Mouse (Mus musculus): ENCODE data around the gene Ubald2. TPM values are rescaled to one million over a fixed set of nuclear protein-coding genes. Genes with fewer than 3 reads are reported as not detected.

Ubald2 gene
- polyA plus RNA-seq, 1 experiment from 2014 or later = 84.5 TPM

GRCm38 (mm10) chr11:116481776-116482175, 47.9 kb downstream of the Ubald2 start:
- WGBS = 85% methylated on average over 7 of the region's 7 CpGs
- peaks cover 99% of the 10 kb centered on the region for H3K36me3 ChIP-seq
- no peak for DNase-seq (ENCODE audit: low spot score)

GRCm38 (mm10) chr11:116484261-116484660, 50.4 kb downstream of the Ubald2 start:
- DNase-seq (ENCODE audit: low spot score) = no peak
- Histone ChIP-seq H3K27me3 (ENCODE audit: insufficient read depth, poor library complexity, severe bottlenecking) (no peaks in the 10 kb centered on the region), H3K36me3 (peaks cover 94% of the 10 kb centered on the region), H3K4me3 (no peak overlapping the region), H3K4me1 (replicated peaks) (peaks cover 19% of the 10 kb centered on the region), H3K9me3 (0 out of 2 replicates have a peak, but pooled peaks cover 5% of the 10 kb centered on the region), H3K27ac (no peak overlapping the region)
- 94% methylated on average over 8 of the region's 8 CpGs for WGBS

More at GRCm38 (mm10) chr11:116481776-116482175, 47.9 kb downstream of the Ubald2 start:
- Histone ChIP-seq H3K4me3 (no peak overlapping the region), H3K27me3 (ENCODE audit: insufficient read depth, poor library complexity, severe bottlenecking) (no peaks in the 10 kb centered on the region), H3K9me3 (0 out of 2 replicates have a peak, but pooled peaks cover 5% of the 10 kb centered on the region), H3K4me1 (replicated peaks) (peaks cover 29% of the 10 kb centered on the region), H3K27ac (no peak overlapping the region)

- Histone ChIP-seq H3K36me3 (peaks cover 56% of the 10 kb centered on the region), H3K27ac (no peak overlapping the region), H3K4me3 (no peak overlapping the region), H3K4me1 (replicated peaks) (peaks cover 14% of the 10 kb centered on the region), H3K9me3 (no peaks in the 10 kb centered on the region), H3K27me3 (ENCODE audit: insufficient read depth, poor library complexity, severe bottlenecking) (no peaks in the 10 kb centered on the region)
- no peak for DNase-seq (ENCODE audit: low spot score)
Measured at GRCm38 (mm10) chr11:116488207-116488606, 54.3 kb downstream of the Ubald2 start.

Other genes with a start within 250 kb of the Ubald2 start
- gene Ten1, start 235.2 kb upstream of the Ubald2 start, polyA plus RNA-seq (2016; fragmentation: Nextera tagmentation; extraction: Ambion mirVana) = 68.5 and 78.9 TPM in 2 replicates
- gene Acox1, start 235.0 kb upstream of the Ubald2 start, polyA plus RNA-seq (2016; fragmentation: Nextera tagmentation; extraction: Ambion mirVana) = 21.8 TPM in 2 replicates
- 0.35 and 0.76 TPM in 2 replicates for gene Evpl, start 196.0 kb upstream of the Ubald2 start, polyA plus RNA-seq (2016; fragmentation: Nextera tagmentation; extraction: Ambion mirVana)
- gene Srp68, start 159.9 kb upstream of the Ubald2 start, polyA plus RNA-seq (2016; fragmentation: Nextera tagmentation; extraction: Ambion mirVana) = 96.2 and 100 TPM in 2 replicates
- gene Galr2, start 153.2 kb upstream of the Ubald2 start, polyA plus RNA-seq (2016; fragmentation: Nextera tagmentation; extraction: Ambion mirVana) = 0.11 and 0.33 TPM in 2 replicates
- 52.2 and 79.2 TPM in 2 replicates for gene Exoc7, start 126.9 kb upstream of the Ubald2 start, polyA plus RNA-seq (2016; fragmentation: Nextera tagmentation; extraction: Ambion mirVana)
- 15.1 and 29.1 TPM in 2 replicates for gene Foxj1, start 98.7 kb upstream of the Ubald2 start, polyA plus RNA-seq (2016; fragmentation: Nextera tagmentation; extraction: Ambion mirVana)
- 9.5 and 16.9 TPM in 2 replicates for gene Rnf157, start 21.1 kb upstream of the Ubald2 start, polyA plus RNA-seq (2016; fragmentation: Nextera tagmentation; extraction: Ambion mirVana)
- 0.16 and 0.20 TPM in 2 replicates for gene Qrich2, start 32.1 kb downstream of the Ubald2 start, polyA plus RNA-seq (2016; fragmentation: Nextera tagmentation; extraction: Ambion mirVana)
- gene Prpsap1, start 60.1 kb downstream of the Ubald2 start, polyA plus RNA-seq (2016; fragmentation: Nextera tagmentation; extraction: Ambion mirVana) = 210 and 236 TPM in 2 replicates
- 8.6 and 11.1 TPM in 2 replicates for gene Sphk1, start 96.8 kb downstream of the Ubald2 start, polyA plus RNA-seq (2016; fragmentation: Nextera tagmentation; extraction: Ambion mirVana)
- gene Ube2o, start 147.4 kb downstream of the Ubald2 start, polyA plus RNA-seq (2016; fragmentation: Nextera tagmentation; extraction: Ambion mirVana) = 8.9 and 10.8 TPM in 2 replicates
- not detected in 2 replicates for gene Aanat, start 152.3 kb downstream of the Ubald2 start, polyA plus RNA-seq (2016; fragmentation: Nextera tagmentation; extraction: Ambion mirVana)
- gene Rhbdf2, start 192.9 kb downstream of the Ubald2 start, polyA plus RNA-seq (2016; fragmentation: Nextera tagmentation; extraction: Ambion mirVana) = 3.8 and 6.6 TPM in 2 replicates
- gene Prcd, start 219.4 kb downstream of the Ubald2 start, polyA plus RNA-seq (2016; fragmentation: Nextera tagmentation; extraction: Ambion mirVana) = 0.47 and 1.2 TPM in 2 replicates
- 3.5 and 3.8 TPM in 2 replicates for gene Cygb, start 220.2 kb downstream of the Ubald2 start, polyA plus RNA-seq (2016; fragmentation: Nextera tagmentation; extraction: Ambion mirVana)